Mouse (Mus musculus) brain, adult 2 months (tissue): ENCODE measurements around the gene Gm3424.
"Not testable (repeated sequence)": the region's sequence is repeated elsewhere in the genome, so short reads cannot be mapped to it uniquely, and the experiment has no call there.

Source experiments
- DNase-seq: peaks from one replicate; pipeline ENCODE4 v3.0.0; 2011; ENCODE audit warnings: low read depth, low spot score

Gm3424 gene

GRCm38 (mm10) chr14:5830229-5830628 lies at the start of gene Gm3424:
Gene Gm3424 (minus strand): TSS chr14:5830329.
- DNase-seq, result not testable (repeated sequence)

- DNase-seq, result peak; percentile 1
Observed at GRCm38 (mm10) chr14:5879791-5880190, 49.7 kb upstream of the Gm3424 start.

- peak; percentile 50 for DNase-seq
Observed at GRCm38 (mm10) chr14:5879136-5879535, 49.0 kb upstream of the Gm3424 start.

- not testable (repeated sequence) for DNase-seq
Observed at GRCm38 (mm10) chr14:5855911-5856310, 25.8 kb upstream of the Gm3424 start.

GRCm38 (mm10) chr14:5812699-5813356 lies 17.3 kb downstream of the Gm3424 start:
- not testable (repeated sequence) for DNase-seq

- not testable (repeated sequence) for DNase-seq
Observed at GRCm38 (mm10) chr14:5807882-5808281, 22.2 kb downstream of the Gm3424 start, which contains the start of gene Gm3383. Gene Gm3383 (minus strand): TSS chr14:5807982.
